Mouse (Mus musculus): Measurements from ENCODE around the gene Romo1. TPM values are rescaled to one million over a fixed set of nuclear protein-coding genes. Genes with fewer than 3 reads are reported as not detected.

The Romo1 gene
- polyA plus RNA-seq (2012; fragmentation: generic; extraction: Trizol), result 100 to 1,000 TPM; 325 to 542 TPM

GRCm38 (mm10) chr2:156143953-156144724 is at the start of gene Romo1, which contains the start of gene Nfs1:
Gene Romo1 (plus strand): TSS chr2:156144039.
Gene Nfs1 (minus strand): TSS chr2:156144186.

DNA sequence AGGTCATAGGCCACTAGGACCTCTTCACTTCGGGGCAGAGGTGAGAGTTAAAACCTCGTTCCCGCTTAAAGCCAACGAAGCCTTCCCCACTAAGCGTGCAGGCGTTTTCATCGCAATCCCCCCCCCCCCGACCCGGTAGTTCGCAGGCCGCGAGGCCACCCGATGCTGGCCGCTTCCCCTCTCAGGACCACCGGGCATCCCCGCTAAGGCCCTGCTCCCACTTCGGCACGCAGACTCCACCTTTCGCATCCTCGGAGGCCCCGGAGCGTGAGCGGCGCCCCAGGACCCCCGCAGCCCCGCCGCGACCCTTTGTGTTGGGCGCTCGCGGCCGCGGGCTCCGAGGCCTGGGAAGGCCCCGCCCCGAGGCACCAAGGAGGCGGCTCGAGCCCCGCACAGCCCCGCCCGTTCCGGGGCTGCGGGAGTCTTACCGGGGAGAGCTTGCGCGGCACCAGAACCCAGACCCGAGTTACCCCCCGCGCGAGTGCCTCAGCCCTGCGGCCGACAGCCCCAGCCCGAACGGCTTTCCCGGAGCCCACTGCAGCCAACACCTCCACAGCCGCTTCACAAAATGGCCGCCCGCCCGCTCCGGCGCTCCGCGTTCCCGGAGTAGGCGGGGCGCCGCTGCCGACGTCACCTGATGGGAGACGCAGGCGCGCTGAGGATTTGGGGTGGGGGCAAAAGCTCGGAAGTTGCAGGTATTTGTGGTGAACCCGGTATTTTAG is 32.3 kb upstream of the Romo1 start, which contains the start of the genes Cpne1 and Rbm12:
Gene Cpne1 (minus strand): TSS at position 608 of the 722 bp plus-strand sequence.
Gene Rbm12 (minus strand): TSS at position 621 of the 722 bp plus-strand sequence.

GRCm38 (mm10) chr2:156126992-156127391 is 16.8 kb upstream of the Romo1 start, which contains the start of gene Gm28036:
Gene Gm28036 (minus strand): TSS chr2:156127092.

GRCm38 (mm10) chr2:156180094-156180821 is 36.4 kb downstream of the Romo1 start, which contains the start of gene Rbm39:
Gene Rbm39 (minus strand): TSS chr2:156180238.

Other genes with a start within 250 kb of the Romo1 start
- gene Uqcc1, start 213.7 kb upstream of the Romo1 start, polyA plus RNA-seq (2012; fragmentation: generic; extraction: Trizol), result 10 to 100 TPM; 10.3 to 24.6 TPM
- gene Gm15557, start 203.3 kb upstream of the Romo1 start, polyA plus RNA-seq (2012; fragmentation: generic; extraction: Trizol), result under 1 TPM in 1 of 2 experiments, not detected in 1; 0.07 TPM
- under 1 TPM; 0.01 to 0.02 TPM for gene Gdf5, start 198.7 kb upstream of the Romo1 start, polyA plus RNA-seq (2012; fragmentation: generic; extraction: Trizol)
- gene Cep250, start 187.6 kb upstream of the Romo1 start, polyA plus RNA-seq (2012; fragmentation: generic; extraction: Trizol), result 10 to 100 TPM in 1 of 2 experiments, 1 to 10 TPM in 1; 3.8 to 12.5 TPM
- gene 6430550D23Rik, start 136.1 kb upstream of the Romo1 start, polyA plus RNA-seq (2012; fragmentation: generic; extraction: Trizol), result under 1 TPM; 0.01 to 0.76 TPM
- 100 to 1,000 TPM; 330 to 541 TPM for gene Ergic3, start 136.0 kb upstream of the Romo1 start, polyA plus RNA-seq (2012; fragmentation: generic; extraction: Trizol)
- gene Fer1l4, start 91.1 kb upstream of the Romo1 start, polyA plus RNA-seq (2012; fragmentation: generic; extraction: Trizol), result under 1 TPM in 1 of 2 experiments, not detected in 1; under 0.01 TPM
- 1 to 10 TPM; 2.1 to 2.8 TPM for gene Spag4, start 78.9 kb upstream of the Romo1 start, polyA plus RNA-seq (2012; fragmentation: generic; extraction: Trizol)
- gene Cpne1, start 32.1 kb upstream of the Romo1 start, polyA plus RNA-seq (2012; fragmentation: generic; extraction: Trizol), result 10 to 100 TPM in 1 of 2 experiments, 1 to 10 TPM in 1; 2.5 to 40.9 TPM
- 1 to 10 TPM in 1 of 2 experiments, under 1 TPM in 1; 0.62 to 4.9 TPM for gene Rbm12, start 32.1 kb upstream of the Romo1 start, polyA plus RNA-seq (2012; fragmentation: generic; extraction: Trizol)
- gene Gm28036, start 16.9 kb upstream of the Romo1 start, polyA plus RNA-seq (2012; fragmentation: generic; extraction: Trizol), result 1 to 10 TPM in 1 of 2 experiments, not detected in 1; 7.6 TPM
- 10 to 100 TPM; 10.8 to 20.0 TPM for gene Nfs1, start 147 bp downstream of the Romo1 start, polyA plus RNA-seq (2012; fragmentation: generic; extraction: Trizol)
- 10 to 100 TPM; 13.4 to 44.6 TPM for gene Rbm39, start 36.2 kb downstream of the Romo1 start, polyA plus RNA-seq (2012; fragmentation: generic; extraction: Trizol)
- 10 to 100 TPM in 1 of 2 experiments, 1 to 10 TPM in 1; 7.1 to 13.0 TPM for gene Phf20, start 52.4 kb downstream of the Romo1 start, polyA plus RNA-seq (2012; fragmentation: generic; extraction: Trizol)
- 1 to 10 TPM; 4.1 to 4.6 TPM for gene Cnbd2, start 168.3 kb downstream of the Romo1 start, polyA plus RNA-seq (2012; fragmentation: generic; extraction: Trizol)
- 100 to 1,000 TPM; 284 to 337 TPM for gene Scand1, start 168.7 kb downstream of the Romo1 start, polyA plus RNA-seq (2012; fragmentation: generic; extraction: Trizol)

Measured in C3H10T1/2 (cell line).